Mouse (Mus musculus) CH12.LX (cell line): Measurements from ENCODE around the gene Ccdc151. TPM values are rescaled to one million over a fixed set of nuclear protein-coding genes. Genes with fewer than 3 reads are reported as not detected.

Source experiments
- DNase-seq: peaks from one replicate; pipeline ENCODE4 v3.0.0-alpha.2; 2013; ENCODE audit errors: extremely low read depth
- H3K27ac ChIP-seq: 2 replicates; pipeline ENCODE4 v1.5.1; 2012; ENCODE audit warnings: low read depth, mild to moderate bottlenecking, control low read depth, moderate library complexity; ENCODE audit not compliant: insufficient read depth
- H3K27me3 ChIP-seq: replicated peaks from 2 replicates; pipeline ENCODE3; 2012; ENCODE audit warnings: inconsistent platforms
- H3K36me3 ChIP-seq, 2 experiments: replicated peaks in 1 of 2; 2 replicates each; pipeline versions ENCODE3 to v1.6.1; 2012; ENCODE audit warnings: inconsistent platforms in 1 of 2, low read length in 1 of 2, mild to moderate bottlenecking in 1 of 2, mixed read lengths in 1 of 2, moderate library complexity in 1 of 2; ENCODE audit not compliant: control insufficient read depth in 1 of 2, insufficient read depth in 1 of 2
- H3K4me1 ChIP-seq, 2 experiments: 2 replicates each; pipeline ENCODE4 v1.6.1; 2012; ENCODE audit warnings: inconsistent platforms in 1 of 2, moderate library complexity in 1 of 2; ENCODE audit not compliant: insufficient read depth in 2 of 2, control insufficient read depth in 1 of 2
- H3K4me2 ChIP-seq: 2 replicates; pipeline ENCODE4 v1.6.1; 2012; ENCODE audit warnings: low read depth, mild to moderate bottlenecking, control low read depth; ENCODE audit not compliant: poor library complexity, insufficient read depth, severe bottlenecking
- H3K4me3 ChIP-seq, 3 experiments: fragments of 150-350 bp in 1 of 3; sonication (generic) in 1 of 3; replicated peaks in 1 of 3; 2 replicates each; pipeline versions ENCODE3 to v1.5.1; 2011 to 2012; ENCODE audit warnings: low read depth in 2 of 3, low read length in 2 of 3, mild to moderate bottlenecking in 2 of 3, moderate library complexity in 2 of 3, control low read depth in 1 of 3, improper control_type of control experiment in 1 of 3, inconsistent platforms in 1 of 3, mixed read lengths in 1 of 3; ENCODE audit not compliant: poor library complexity in 1 of 3
- H3K79me2 ChIP-seq: replicated peaks from 2 replicates; pipeline ENCODE4 v1.6.1; 2012; ENCODE audit warnings: mild to moderate bottlenecking, moderate library complexity; ENCODE audit not compliant: control insufficient read depth, poor library complexity, insufficient read depth, severe bottlenecking; ENCODE audit errors: extremely low read depth
- H3K9ac ChIP-seq: 2 replicates; pipeline ENCODE4 v1.6.1; 2012; ENCODE audit warnings: low read depth, mild to moderate bottlenecking, control low read depth, moderate library complexity; ENCODE audit not compliant: insufficient read depth
- H3K9me3 ChIP-seq: replicated peaks from 2 replicates; pipeline ENCODE3; 2012; ENCODE audit warnings: low read length, inconsistent platforms, mixed read lengths
- BHLHE40 ChIP-seq: IDR thresholded peaks from 2 replicates; pipeline ENCODE4 v1.6.1; 2011; ENCODE audit warnings: mild to moderate bottlenecking, low read depth, low read length, improper control_type of control experiment
- JUN ChIP-seq: IDR thresholded peaks from 2 replicates; pipeline ENCODE4 v1.6.1; 2011; ENCODE audit warnings: low read depth, mild to moderate bottlenecking, low read length, improper control_type of control experiment, moderate library complexity; ENCODE audit not compliant: insufficient read depth
- KAT2A ChIP-seq: IDR thresholded peaks from 2 replicates; pipeline ENCODE4 v1.6.1; 2012; ENCODE audit warnings: low read length, improper control_type of control experiment, inconsistent platforms; ENCODE audit not compliant: insufficient replicate concordance
- MXI1 ChIP-seq: IDR thresholded peaks from 2 replicates; pipeline ENCODE4 v1.6.1; 2011; ENCODE audit warnings: mild to moderate bottlenecking, low read depth, low read length, improper control_type of control experiment
- NRF1 ChIP-seq: IDR thresholded peaks from 2 replicates; pipeline ENCODE4 v1.6.1; 2014; ENCODE audit warnings: low read depth, mild to moderate bottlenecking, inconsistent platforms, low read length, improper control_type of control experiment, moderate library complexity
- POLR2A ChIP-seq: IDR thresholded peaks from 2 replicates; pipeline ENCODE4 v1.6.1; 2011; ENCODE audit warnings: low read depth, mild to moderate bottlenecking, improper control_type of control experiment, low read length
- TBP ChIP-seq: conservative IDR thresholded peaks from 2 replicates; pipeline ENCODE4 v1.6.1; 2011; ENCODE audit warnings: low read depth, low read length, improper control_type of control experiment
- TCF12 ChIP-seq: IDR thresholded peaks from 2 replicates; pipeline ENCODE4 v1.6.1; 2014; ENCODE audit warnings: low read depth, mild to moderate bottlenecking, inconsistent platforms, low read length, improper control_type of control experiment
- USF1 ChIP-seq: IDR thresholded peaks from 2 replicates; pipeline ENCODE4 v1.6.1; 2014; ENCODE audit warnings: low read depth, mild to moderate bottlenecking, inconsistent platforms, low read length, improper control_type of control experiment
- ZKSCAN1 ChIP-seq: IDR thresholded peaks from 2 replicates; pipeline ENCODE4 v1.6.1; 2012; ENCODE audit warnings: low read depth, inconsistent platforms, low read length, improper control_type of control experiment, borderline replicate concordance
- ZMIZ1 ChIP-seq: IDR thresholded peaks from 2 replicates; pipeline ENCODE4 v1.6.1; 2012; ENCODE audit warnings: low read depth, mild to moderate bottlenecking, inconsistent platforms, low read length, improper control_type of control experiment
- ZNF384 ChIP-seq: IDR thresholded peaks from 2 replicates; pipeline ENCODE4 v1.6.1; 2012; ENCODE audit warnings: low read depth, low read length, improper control_type of control experiment, inconsistent platforms
- dilution Hi-C: fragments of 300-500 bp; cut with MboI; formaldehyde crosslinking; loops from 2 replicates; pipeline ENCODE4 v1.14.3; 2020; ENCODE audit warnings: low sequenced_read_pairs; ENCODE audit not compliant: extremely low pct_unique_long_range_greater_than_20kb, extremely low pct_ligation_motif_present
- in situ Hi-C: fragments of 300-500 bp; cut with MboI; formaldehyde crosslinking; loops from 3 replicates; pipeline ENCODE4 v1.14.3; 2019; ENCODE audit warnings: low sequenced_read_pairs, low pct_ligation_motif_present, low pct_unique_long_range_greater_than_20kb, mixed read lengths
- polyA plus RNA-seq: library from polyadenylated mRNA; unstranded; fragments of >175 nt; gene quantifications from 2 replicates; pipeline ENCODE4 v1.2.1, GENCODE M21; 2012; ENCODE audit warnings: low read depth; ENCODE audit not compliant: insufficient read length
- total RNA-seq, 2 experiments: library from RNA; depleted of rRNA; stranded (reverse); fragments of 300-350 nt in 1 of 2; fragments of >200 nt in 1 of 2; gene quantifications; 2 replicates each; pipeline ENCODE4 v1.2.3; 2012 to 2014

The Ccdc151 gene
- total and polyA plus RNA-seq, 3 experiments: 0.13 to 0.25 (median 0.16) TPM

DNA sequence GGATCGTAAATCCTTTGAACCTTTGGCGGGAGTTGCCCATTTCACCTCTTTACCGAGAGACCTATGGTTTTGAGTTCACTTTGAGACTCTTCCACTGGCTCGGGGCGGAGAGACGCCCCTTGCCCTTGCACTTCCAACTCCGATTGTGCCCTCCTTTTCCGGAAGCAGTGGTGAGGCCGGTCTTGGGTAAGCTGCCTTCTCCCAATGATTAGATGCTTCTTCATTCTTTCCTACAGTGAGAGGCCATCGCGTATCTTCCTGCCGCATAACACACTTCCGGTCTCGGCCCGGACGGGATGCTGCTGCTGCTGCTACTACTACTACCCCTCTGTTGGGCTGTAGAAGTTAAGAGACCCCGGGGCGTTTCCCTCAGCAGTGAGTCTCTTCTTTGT is 725 bp upstream of the Ccdc151 start:
- TF ChIP-seq TCF12: peak; percentile 30; the same call in 1 of the 2 replicates
- no peak for TF ChIP-seq ZKSCAN1
- peak; percentile 29; the same call in 1 of the 2 replicates for TF ChIP-seq POLR2A
- 0 out of 2 replicates have a peak, but pooled peaks have one; percentile 12 for TF ChIP-seq ZMIZ1
- peak; percentile 52; the same call in 1 of the 2 replicates for TF ChIP-seq TBP
- H3K4me2 ChIP-seq: peak overlapping the region; percentile 93
- peaks cover 40 to 45% of the 10 kb centered on the region in 2 experiments for H3K36me3 ChIP-seq
- peak overlapping the region; percentile 48 for H3K27ac ChIP-seq
- peak; percentile 73 for DNase-seq
- peaks cover 13% of the 10 kb centered on the region; the same call in 1 of the 2 replicates for H3K79me2 ChIP-seq
- peaks cover 8 to 36% of the 10 kb centered on the region in 2 experiments for H3K4me1 ChIP-seq
- H3K4me3 ChIP-seq: peak overlapping the region; percentile 83 to 99 (median 89)
- peak overlapping the region; percentile 84 for H3K9ac ChIP-seq
- in situ Hi-C loops: loop anchor here (5.0 kb wide), 1 partner anchor 41 kb away; the partner anchor contains the start of gene Epor
- dilution Hi-C loops: no loop called here
- H3K27me3 ChIP-seq: peaks cover 18% of the 10 kb centered on the region
- H3K9me3 ChIP-seq: no peaks in the 10 kb centered on the region

GRCm38 (mm10) chr9:22001633-22002032 is 801 bp downstream of the Ccdc151 start:
- TF ChIP-seq JUN (no peak), ZNF384 (no peak), MXI1 (no peak), NRF1 (no peak), USF1 (no peak), ZKSCAN1 (no peak), BHLHE40 (no peak)
- Histone ChIP-seq H3K27me3 (peaks cover 27% of the 10 kb centered on the region), H3K27ac (no peak overlapping the region), H3K9me3 (no peaks in the 10 kb centered on the region), H3K79me2 (peaks cover 13% of the 10 kb centered on the region; the same call in 1 of the 2 replicates), H3K9ac (no peak overlapping the region), H3K36me3 (peaks cover 26 to 30% of the 10 kb centered on the region in 2 experiments), H3K4me1 (peaks cover 8 to 36% of the 10 kb centered on the region in 2 experiments), H3K4me3 (no peak overlapping the region), H3K4me2 (no peak overlapping the region)
- no peak for DNase-seq
- dilution Hi-C loops (no loop called here), in situ Hi-C loops (loop anchor here (5.0 kb wide), 1 partner anchor 39 kb away; the partner anchor contains the start of gene Epor)

- Histone ChIP-seq H3K79me2 (peaks cover 13% of the 10 kb centered on the region; the same call in 1 of the 2 replicates), H3K9ac (no peak overlapping the region), H3K36me3 (peaks cover 12 to 16% of the 10 kb centered on the region in 2 experiments), H3K4me1 (peaks cover 8 to 23% of the 10 kb centered on the region in 2 experiments), H3K4me3 (no peak overlapping the region), H3K27ac (no peak overlapping the region), H3K4me2 (no peak overlapping the region), H3K27me3 (peaks cover 28% of the 10 kb centered on the region), H3K9me3 (peaks cover 3% of the 10 kb centered on the region)
- DNase-seq: no peak
- dilution Hi-C loops: no loop called here
- no peak for TF ChIP-seq KAT2A
- no peak for TF ChIP-seq ZKSCAN1
- TF ChIP-seq ZMIZ1: no peak
- in situ Hi-C loops: loop anchor here (5.0 kb wide), 1 partner anchor 38 kb away; the partner anchor contains the start of gene Epor
Measured at GRCm38 (mm10) chr9:22000296-22000695, 2.1 kb downstream of the Ccdc151 start.
